Mouse (Mus musculus): ENCODE data around the gene Dact3. TPM values are rescaled to one million over a fixed set of nuclear protein-coding genes. Genes with fewer than 3 reads are reported as not detected.

Dact3 gene
- polyA plus RNA-seq, 1 experiment: 154 TPM

GRCm38 (mm10) chr7:16890944-16891343, 15.8 kb downstream of the Dact3 start:
- DNase-seq (ENCODE audit: extremely low spot score in 1 of 2, low spot score in 1 of 2): no peak

- DNase-seq (ENCODE audit: extremely low spot score in 1 of 2, low spot score in 1 of 2): peak; percentile 59 to 91
These were observed 16.7 kb downstream of the Dact3 start, which contains the start of gene Gng8 for GRCm38 (mm10) chr7:16891641-16892351. Gng8 (plus strand) TSS chr7:16891786.

GRCm38 (mm10) chr7:16892352-16892730, 17.2 kb downstream of the Dact3 start:
- no peak for DNase-seq (ENCODE audit: extremely low spot score in 1 of 2, low spot score in 1 of 2)

GRCm38 (mm10) chr7:16893612-16894011, 18.5 kb downstream of the Dact3 start:
- DNase-seq (ENCODE audit: extremely low spot score in 1 of 2, low spot score in 1 of 2): no peak

GRCm38 (mm10) chr7:16894279-16894678, 19.2 kb downstream of the Dact3 start:
- DNase-seq (ENCODE audit: extremely low spot score in 1 of 2, low spot score in 1 of 2): no peak

DNA sequence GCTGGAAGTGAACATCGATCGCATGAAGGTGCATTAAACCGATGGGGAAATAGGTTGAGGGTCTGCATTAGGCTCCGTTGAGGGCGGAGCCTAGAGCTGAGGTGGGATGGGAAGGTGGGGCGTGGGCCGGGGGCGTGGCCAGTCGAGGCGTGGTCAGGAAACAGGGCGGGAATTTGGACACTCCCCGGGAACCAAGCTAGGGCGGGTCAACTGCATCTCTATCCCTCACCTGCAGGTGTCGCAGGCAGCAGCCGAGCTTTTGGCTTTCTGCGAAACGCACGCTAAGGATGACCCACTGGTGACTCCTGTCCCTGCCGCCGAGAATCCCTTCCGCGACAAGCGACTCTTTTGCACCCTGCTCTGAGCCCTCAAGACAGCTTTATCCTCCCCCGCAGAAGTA, 19.9 kb downstream of the Dact3 start:
- peak in 1 of 2 experiments; percentile 85 for DNase-seq (ENCODE audit: extremely low spot score in 1 of 2, low spot score in 1 of 2)

DNA sequence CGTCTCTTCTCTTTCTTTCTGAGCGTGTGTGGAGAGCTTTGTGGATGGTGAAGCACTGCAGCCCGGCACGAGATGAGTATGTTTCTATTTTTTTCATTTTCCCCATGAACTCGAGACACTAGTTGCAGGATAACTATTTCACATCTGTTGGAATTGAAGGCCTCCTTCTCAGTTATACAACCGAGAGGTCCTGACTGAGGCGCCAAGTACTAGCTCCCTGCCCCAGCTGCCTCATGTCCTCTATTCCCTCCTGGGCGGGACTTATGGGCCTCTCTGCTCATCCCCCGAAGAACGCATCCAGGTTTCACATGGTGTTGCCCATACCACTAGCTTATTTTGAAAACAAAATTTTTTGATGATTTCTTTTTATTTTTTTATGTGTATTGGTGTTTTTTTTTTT, 20.4 kb downstream of the Dact3 start:
- no peak for DNase-seq (ENCODE audit: extremely low spot score in 1 of 2, low spot score in 1 of 2)

GRCm38 (mm10) chr7:16900526-16900925, 25.4 kb downstream of the Dact3 start:
- no peak for DNase-seq (ENCODE audit: extremely low spot score in 1 of 2, low spot score in 1 of 2)

DNA sequence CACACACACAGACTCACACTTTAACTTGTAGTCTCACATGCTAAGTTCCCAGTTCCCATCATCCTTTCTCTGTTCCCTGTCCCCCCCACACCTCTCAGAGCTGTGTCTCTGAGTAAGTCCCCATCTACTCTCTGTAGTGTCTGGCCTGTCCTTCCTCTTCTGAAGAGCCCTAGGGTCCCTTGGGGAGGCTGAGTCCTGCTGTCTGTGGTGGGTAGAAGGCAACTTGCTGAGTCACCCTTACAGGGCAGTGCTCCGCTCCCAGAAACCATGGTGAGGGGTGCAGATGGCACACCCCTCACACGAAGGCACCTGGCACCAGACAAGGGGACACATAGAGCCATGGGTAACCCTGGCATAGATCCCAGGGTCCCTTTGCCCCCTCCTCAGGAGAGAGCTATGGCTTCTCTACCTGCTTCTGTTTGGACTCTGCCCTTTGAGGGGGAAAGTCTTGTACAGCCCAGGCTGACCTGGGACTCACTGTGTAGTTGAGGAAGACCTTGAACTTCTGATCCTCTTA, 28.4 kb downstream of the Dact3 start:
- DNase-seq (ENCODE audit: extremely low spot score in 1 of 2, low spot score in 1 of 2): no peak

DNA sequence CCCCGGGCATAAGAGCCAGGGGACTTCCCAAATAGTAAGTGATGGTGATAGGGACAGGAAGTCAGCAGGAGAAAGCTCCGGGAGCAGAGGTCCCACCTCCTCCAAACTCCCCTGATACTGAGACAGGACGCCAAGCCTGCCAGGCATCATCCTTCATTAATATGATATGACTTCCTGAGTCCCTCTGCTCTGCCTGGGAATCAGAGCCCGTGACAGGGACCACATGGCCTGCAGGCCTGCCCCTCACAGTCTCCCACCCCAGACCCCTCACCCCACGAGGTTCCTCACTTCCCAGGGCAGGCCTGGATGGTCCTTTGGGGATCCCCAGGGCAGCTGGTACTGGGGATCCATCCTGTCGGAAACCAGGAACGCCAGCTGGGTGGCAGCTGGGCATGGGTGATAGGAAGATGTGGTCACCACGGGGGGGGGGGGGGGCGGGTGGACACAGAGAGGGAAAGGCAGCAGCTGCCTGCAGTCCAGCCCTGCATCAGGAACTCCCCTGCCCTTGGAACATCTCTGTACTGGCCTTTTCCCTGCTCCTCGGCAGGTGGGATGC, 29.1 kb downstream of the Dact3 start:
- DNase-seq (ENCODE audit: extremely low spot score in 1 of 2, low spot score in 1 of 2): no peak

GRCm38 (mm10) chr7:16905491-16906021, 30.4 kb downstream of the Dact3 start:
- no peak for DNase-seq (ENCODE audit: extremely low spot score in 1 of 2, low spot score in 1 of 2)

DNA sequence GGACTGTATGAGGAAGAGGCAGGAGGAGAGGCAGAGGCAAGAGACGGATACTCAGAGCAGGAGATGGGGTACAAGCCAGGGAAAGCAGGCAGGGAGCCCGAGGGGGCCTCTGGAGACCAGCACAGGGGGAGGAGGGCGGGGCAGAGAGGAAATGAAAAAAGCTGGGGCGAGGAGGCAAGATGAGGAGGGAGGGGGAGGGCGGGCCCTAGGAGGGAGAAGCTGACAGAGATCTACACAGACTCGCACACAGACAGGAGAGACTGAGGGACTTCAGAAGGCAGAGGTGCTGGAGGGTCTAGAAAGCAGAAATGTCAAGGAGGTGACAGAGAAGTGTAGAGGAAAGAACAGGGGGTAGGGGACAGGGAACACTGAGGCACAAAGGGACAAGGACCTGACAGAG, 31.2 kb downstream of the Dact3 start, which contains the start of gene Ptgir:
Gene Ptgir (plus strand): TSS at position 210 of the 400 bp plus-strand sequence.
- no peak for DNase-seq (ENCODE audit: extremely low spot score in 1 of 2, low spot score in 1 of 2)

DNA sequence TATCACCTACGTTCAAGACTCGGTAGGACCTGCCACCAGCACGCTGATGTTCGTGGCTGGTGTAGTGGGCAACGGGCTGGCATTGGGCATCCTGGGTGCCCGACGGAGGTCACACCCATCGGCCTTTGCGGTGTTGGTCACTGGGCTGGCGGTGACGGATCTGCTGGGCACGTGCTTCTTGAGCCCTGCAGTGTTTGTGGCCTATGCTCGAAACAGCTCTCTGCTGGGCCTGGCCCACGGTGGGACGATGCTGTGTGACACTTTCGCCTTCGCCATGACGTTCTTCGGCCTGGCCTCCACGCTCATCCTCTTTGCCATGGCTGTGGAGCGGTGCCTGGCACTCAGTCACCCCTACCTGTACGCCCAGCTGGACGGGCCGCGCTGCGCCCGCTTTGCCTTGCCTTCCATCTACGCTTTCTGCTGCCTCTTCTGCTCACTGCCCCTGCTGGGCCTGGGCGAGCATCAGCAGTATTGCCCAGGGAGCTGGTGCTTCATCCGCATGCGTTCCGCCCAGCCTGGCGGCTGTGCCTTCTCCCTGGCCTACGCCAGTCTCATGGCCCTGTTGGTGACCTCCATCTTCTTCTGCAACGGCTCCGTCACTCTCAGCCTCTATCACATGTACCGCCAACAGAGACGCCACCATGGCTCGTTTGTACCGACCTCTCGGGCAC, 31.9 kb downstream of the Dact3 start:
- DNase-seq (ENCODE audit: extremely low spot score in 1 of 2, low spot score in 1 of 2): no peak

GRCm38 (mm10) chr7:16907842-16908241, 32.7 kb downstream of the Dact3 start:
- DNase-seq (ENCODE audit: extremely low spot score in 1 of 2, low spot score in 1 of 2): no peak

DNA sequence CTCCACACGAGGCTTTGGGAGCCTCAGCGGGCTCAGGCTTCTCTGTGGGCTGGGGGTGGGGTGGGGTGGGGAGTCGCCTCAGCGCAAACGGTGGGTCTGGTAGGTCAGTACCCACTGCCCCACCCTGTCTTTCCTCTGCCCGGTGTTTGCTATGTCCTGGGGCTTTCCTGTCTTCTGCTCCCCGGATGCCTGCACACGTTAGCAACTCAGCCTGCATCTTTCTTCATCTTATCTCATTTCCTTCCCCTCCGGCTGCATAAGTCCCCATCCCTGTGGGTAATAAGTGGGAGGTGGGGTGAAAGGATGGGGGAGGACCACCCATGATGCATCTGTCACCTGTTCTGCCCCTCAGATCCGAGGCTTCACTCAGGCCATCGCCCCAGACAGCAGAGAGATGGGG, 33.2 kb downstream of the Dact3 start:
- DNase-seq (ENCODE audit: extremely low spot score in 1 of 2, low spot score in 1 of 2): no peak

- no peak for DNase-seq (ENCODE audit: extremely low spot score in 1 of 2, low spot score in 1 of 2)
These were observed 33.7 kb downstream of the Dact3 start for GRCm38 (mm10) chr7:16908859-16909258.

GRCm38 (mm10) chr7:16909909-16910308, 34.8 kb downstream of the Dact3 start:
- no peak for DNase-seq (ENCODE audit: extremely low spot score in 1 of 2, low spot score in 1 of 2)

- DNase-seq (ENCODE audit: extremely low spot score in 1 of 2, low spot score in 1 of 2): no peak
These were observed 36.8 kb downstream of the Dact3 start for GRCm38 (mm10) chr7:16911904-16912303.

GRCm38 (mm10) chr7:16912360-16912759, 37.2 kb downstream of the Dact3 start:
- DNase-seq (ENCODE audit: extremely low spot score in 1 of 2, low spot score in 1 of 2): no peak

- peak in 1 of 2 experiments; percentile 85 for DNase-seq (ENCODE audit: extremely low spot score in 1 of 2, low spot score in 1 of 2)
These were observed 38.8 kb downstream of the Dact3 start for GRCm38 (mm10) chr7:16913806-16914452.
